Mouse (Mus musculus) cerebral cortex, adult 2 months (tissue): ENCODE results near the gene Slf2.

Experiments
- WGBS: fragments of 180-500 bp; shearing (Covaris S2); methylation state at CpG from one replicate; pipeline ENCODE4 v1.1.7; 2018; 5-methylcytosine and 5-hydroxymethylcytosine counted together

Gene Slf2

DNA sequence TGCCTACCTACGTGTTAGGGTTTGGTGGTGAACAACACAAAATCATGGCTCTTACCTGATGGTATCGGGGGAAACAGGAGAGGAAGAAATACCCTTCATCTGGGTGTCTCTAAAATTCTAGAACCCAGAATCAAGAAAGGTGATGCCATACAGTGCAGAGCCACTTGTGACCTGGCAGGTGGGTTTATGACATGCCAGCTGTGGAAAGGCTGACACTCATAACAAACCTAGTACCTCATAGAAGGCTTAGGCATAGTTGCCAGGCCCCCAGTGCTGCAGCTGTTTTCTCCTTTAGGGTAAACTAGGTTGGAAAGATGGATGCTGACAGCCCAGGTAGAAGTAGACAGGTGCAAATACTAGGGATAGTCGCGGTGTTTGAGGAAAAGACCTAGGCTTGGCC is 53.5 kb downstream of the Slf2 start:
- WGBS: 95% methylated on average over 4 of the region's 4 CpGs

DNA sequence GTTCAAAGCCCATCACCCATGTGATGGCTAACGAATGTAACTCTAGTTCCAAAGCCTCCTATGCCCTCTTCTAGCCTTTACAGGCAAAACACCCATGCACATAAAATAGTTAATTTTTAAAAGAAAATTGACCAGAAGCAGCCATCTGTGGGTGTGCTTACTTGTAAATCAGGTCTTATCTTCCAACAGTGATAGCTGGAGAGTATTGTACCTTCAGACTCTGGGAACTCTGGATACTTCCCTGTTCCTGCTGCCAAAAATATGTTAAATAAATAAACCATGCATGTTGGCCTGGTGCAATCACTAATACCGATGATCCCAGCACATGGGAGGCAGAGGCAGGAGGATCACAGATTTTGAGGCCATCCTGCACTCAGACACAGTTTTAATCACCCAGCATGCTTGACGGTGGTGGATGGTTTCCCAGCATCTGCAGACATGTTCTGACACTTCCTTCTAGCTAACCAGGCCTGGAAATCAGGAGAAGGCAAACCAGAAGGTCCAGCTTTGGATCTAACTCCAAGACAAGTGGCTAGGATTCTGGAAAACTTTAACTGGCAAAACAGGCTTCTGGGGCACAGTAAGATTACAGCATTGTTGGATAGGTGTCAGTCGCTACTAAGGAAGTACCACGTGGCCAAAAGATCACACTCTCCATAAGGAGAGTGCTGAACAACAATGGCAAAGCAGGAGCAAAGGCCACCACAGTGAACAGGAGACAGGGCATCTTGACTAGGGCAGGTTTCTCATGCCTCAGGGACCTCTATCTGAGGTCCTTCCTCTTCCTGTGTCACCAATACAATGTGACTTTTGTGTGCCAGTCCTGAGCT is 54.4 kb downstream of the Slf2 start:
- WGBS: 65% methylated on average over 5 of the region's 5 CpGs

DNA sequence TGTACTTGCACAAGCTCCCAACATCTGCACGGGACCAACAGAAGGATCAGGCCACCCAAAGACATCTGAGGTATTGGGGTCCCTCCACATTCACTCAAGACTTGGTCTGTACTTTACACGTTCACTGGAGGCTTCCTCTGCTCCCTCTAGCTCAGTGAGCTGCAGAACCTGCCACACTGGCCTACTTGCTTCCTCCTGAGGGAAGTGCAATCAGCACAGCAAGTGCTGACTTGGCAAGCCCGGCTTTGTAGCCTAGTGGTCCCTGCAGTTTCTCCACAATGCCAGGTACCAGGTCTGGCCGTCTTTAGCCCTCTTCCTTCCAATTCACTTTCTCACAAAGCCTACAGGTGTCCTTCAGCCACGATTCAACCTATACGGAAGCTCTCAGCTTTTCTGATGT is 56.1 kb downstream of the Slf2 start:
- 64% methylated on average over 6 of the region's 6 CpGs for WGBS

DNA sequence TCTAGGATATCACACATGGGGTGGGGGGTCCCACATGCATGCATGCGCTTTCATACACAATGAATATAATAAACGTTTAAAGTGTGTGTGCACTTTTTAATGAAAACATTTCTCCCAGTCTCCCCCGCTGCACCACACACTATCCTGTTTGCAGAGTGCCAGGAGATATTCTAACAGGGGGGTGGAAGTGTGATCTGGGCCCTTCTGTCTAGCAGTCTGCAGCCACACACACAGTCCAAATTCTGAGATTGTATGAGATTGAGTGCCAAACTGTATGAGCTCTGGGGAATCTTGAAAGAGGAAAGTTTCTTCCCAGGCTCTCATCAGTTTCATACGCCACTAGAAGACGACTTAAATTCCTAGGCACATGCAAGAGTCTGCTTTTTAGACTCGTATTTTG is 56.9 kb downstream of the Slf2 start:
- WGBS: 43% methylated on average over 6 of the region's 6 CpGs

DNA sequence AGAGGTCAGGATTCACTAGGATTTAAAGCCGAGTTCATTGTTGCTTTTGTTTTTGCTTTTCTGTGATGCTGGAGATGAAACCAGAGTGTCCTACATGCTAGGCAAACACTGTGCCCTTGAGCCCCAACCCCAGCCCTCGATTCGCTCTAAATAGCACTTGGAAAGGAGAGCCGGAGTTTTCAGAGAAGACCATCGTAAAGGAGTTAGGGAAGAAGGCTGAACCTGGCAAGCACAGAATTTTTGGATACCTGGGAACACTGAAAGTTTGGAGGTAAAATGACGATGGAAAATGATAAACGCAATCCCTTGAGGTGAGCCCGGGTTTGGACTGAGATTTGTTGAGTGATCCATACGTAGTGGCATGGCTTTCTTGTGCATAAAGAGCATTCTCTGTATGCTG is 57.4 kb downstream of the Slf2 start:
- 31% methylated on average over 9 of the region's 9 CpGs for WGBS

DNA sequence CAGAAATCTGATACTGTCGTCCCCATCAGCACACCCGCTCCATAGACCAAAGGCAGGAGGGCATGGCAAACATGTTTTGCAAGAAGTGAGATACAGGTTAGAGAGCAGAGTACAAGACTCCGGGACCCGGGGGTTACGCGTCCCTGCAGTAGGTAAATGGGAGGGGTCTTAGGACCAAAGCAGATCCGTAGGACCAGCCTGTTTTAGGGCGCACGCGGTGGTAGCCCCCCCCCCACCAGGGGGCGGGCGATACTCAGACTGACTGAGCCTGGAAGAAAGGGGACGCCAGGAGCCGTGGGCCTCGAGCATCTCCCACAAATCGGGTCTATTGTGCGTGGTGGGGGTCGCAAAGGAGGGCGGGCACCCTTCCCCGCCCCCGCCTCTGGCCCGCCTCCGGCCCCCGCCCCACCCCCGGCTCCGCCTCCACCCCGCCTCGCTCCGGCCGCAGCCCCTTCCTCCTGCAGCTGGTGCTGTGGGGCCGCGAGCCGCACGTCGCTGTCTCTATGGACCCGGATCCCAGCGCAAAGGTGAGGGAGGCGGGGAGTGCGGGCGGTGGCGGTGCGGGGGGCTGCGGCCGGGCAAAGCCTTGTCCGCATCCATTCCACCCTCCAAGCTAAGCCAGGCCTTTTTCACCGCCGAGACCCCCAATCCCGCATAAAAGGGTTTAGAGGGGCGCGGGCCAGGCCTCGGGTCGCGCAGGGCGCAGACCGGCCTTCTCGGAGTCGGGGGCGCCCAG is 58.0 kb downstream of the Slf2 start, which contains the start of gene Sema4g:
TSS of gene Sema4g (plus strand) at position 271 of the 736 bp plus-strand sequence.
- under 1% methylated on average over 58 of the region's 58 CpGs for WGBS

DNA sequence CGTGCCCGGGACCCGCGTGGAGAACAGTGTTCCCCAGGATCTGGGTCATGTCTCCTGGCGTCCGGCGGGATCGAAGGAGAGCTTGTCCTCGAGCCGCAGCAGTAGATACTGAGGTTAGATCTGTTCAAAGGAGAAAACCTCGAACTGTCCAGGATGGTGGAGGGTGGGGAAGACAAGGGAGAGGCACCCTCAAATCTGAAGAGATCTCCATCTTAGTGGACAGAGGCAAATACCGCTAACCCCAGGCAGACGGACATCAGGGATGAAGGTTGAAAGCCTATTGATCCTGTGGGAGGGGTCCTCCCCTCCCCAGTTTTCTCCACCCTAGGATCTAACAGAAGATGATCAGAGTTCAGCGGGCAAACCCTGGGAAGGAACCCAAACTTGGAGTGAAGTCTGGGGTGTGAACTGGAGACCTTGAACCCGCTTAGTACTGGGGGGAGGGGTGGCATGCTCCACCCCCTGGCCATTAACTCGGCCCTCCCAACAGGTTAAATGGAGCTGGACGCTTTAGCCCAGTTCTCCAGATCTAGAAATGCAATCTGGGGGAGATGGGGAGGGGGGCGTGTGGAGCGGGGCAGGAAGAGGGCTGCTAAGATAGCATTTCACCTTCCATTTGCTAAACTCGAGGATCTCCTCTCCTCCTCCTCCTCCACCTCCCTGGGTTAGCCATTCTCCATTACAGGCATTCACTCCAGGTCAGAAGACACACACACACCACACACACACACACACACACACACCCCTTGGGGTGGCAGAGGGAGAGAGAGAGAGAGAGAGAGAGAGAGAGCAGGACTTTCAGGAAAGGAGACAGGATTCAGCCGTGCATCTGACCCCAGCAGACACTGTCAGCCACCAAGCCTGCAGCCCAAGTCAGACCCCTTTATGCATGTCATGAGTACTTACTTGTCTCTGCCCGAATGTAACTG is 58.9 kb downstream of the Slf2 start:
- 13% methylated on average over 22 of the region's 22 CpGs for whole genome bisulfite sequencing

DNA sequence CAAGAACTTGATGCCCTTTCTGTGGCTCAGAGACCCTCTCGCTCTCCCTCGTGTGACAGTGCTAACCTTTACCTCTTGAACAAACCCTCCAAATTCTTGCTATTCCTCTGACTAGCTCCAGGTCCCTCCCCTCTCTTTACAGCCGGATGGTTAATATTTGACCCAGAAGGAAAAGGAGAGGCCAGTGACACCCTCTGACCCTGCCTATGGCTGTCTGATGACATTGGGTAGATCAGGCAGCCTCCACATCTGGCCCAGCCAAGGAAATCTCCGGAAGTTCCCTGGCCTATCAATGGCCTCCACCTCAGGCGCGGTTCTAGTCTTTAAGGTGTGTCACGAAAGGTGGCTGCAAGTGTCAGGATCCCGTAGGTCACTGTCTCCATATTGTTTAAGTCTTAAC is 60.1 kb downstream of the Slf2 start:
- 92% methylated on average over 8 of the region's 8 CpGs for WGBS

DNA sequence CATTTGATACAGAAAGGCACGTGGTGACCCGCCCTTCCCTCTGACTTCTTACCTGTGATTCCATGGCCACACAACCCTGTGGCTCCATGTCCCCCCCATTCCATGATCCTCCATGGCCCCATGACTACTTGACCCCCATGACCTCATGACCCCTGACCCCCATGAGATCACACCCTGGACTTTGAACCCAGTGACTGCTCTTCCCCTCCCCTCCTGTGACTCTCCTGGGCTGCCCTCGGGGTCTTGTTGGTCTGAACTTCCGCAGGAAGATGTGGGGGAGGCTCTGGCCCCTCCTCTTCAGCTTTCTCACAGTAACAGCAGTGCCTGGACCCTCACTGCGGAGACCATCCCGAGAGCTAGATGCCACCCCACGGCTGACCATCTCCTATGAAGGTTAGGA is 61.3 kb downstream of the Slf2 start:
- WGBS: 72% methylated on average over 7 of the region's 7 CpGs

DNA sequence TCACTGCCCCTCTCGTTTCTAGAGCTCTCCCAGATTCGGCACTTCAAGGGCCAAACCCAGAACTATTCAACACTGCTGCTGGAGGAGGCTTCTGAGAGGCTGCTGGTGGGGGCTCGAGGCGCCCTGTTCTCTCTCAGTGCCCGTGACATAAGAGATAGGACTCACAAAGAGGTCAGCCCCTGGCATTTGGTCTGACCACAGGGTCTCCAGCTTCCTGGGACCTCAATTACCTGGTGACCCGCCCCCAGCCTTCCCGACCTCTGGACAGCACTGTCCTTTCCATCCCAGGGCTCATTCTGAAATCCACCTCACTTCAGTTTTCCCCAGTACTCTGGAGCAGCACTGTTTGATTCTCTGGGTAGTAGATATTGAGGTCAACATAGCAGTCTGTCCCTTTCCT is 61.8 kb downstream of the Slf2 start:
- WGBS: 73% methylated on average over 7 of the region's 7 CpGs

DNA sequence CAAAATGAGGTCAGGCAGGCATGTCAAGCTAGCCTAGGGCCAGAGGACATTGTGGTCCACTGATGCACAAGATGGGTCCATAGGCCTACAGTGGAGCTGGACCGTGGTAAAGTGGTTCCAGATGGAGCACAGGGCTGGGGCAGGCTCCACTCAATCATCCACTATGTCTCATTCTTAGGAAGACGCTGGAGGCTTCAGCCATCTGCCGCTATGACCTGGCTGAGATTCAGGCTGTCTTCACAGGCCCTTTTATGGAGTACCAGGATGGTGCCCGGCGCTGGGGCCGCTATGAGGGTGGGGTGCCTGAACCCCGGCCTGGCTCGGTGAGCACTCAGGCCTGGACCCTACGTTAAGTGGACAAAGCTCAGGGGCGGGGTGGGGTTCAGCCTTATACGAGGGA is 66.8 kb downstream of the Slf2 start:
- WGBS: 71% methylated on average over 11 of the region's 11 CpGs

DNA sequence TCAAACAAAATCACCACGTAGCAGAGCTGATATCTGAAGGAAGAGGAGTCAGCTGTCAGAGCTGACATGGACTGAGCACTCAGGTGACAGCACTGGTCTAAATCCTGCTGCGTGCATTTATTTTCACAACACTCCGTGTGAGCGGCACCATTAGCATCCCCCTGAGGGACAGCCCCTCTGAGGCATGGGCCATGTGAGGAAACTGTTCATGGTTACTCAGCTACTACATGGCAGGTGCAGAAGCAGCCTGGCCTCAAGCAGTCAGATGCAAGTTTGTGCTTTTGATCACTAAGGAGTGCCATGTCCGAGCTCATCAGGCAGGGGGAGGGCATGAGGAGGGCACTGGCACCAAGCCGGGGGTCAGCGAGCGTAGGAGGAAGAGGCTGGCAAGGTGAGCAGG is 68.7 kb downstream of the Slf2 start:
- WGBS: 85% methylated on average over 8 of the region's 8 CpGs

DNA sequence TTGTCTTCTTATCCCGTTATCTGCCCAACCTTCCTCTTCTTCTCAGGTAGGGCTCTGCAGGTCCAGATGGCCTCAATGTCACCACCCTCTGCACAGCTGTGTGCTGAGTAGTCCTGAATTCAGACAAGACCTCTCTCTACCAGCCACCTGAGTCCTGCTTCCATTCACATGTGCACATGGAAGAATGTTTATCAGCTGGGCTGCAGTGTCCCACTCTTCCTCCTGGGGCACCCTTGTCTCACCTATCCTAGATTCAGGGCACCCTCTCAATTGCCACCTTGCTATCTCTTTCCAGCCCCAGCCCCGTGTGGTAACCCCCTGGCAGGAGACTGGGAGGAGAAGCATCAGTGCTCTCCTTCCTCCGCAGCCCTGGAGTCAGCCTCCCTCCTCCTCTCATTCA is 71.3 kb downstream of the Slf2 start:
- WGBS: 54% methylated on average over 3 of the region's 3 CpGs

DNA sequence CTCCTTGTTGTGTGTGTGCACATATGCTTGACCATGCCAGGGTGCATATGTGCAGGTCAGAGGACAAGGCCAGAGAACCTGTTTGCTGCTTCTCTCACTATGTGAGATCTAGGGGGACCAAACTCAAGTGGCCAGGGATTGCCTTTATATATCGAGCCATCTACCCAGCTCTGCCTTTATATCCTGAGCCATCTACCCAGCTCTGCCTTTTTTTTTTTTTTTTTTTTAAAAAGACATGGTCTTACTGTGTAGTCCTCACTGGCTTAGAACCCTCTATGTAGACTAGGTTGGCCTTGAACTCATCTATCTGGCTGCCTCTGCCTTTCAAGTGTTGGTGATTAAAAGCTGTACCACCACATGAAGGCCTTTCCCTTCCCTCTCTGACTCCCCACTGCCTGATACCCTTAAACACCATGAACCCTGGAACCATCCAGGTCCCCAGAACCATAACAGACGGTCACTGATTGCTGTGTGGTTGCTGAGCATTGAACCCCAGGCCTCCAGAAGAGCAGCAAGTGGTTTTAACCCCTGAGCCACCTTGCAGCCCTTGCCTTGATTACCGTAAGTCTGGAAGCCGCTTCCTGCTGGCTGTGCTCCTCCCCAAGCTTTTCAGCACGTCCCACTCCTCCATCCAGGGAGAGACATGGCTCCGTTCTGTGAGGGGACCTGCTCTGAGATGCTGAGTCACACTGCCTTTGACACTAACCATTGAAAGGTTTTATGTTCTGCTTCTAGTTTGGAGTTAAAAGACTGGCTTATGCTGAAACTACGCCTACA is 73.0 kb downstream of the Slf2 start:
- 85% methylated on average over 7 of the region's 7 CpGs for WGBS

DNA sequence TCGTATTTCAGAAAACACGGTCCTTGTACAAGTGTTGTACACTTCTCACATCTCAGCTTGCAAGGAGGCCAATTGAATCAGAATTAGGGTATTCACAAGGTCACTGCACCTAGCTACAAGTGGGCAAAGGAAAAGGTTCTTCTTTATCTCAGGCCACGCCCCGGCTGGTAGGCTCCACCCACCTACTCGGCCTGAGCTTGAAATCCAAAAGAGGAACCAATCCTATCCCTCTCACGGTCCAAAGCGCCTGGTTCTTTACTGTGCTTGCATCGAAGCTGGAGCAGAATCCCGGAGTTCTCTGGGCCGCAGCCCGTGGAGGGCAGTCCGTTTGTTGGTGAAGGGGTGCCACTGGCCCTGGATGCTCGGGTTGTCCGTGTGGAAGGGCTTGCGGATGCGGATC is 74.5 kb downstream of the Slf2 start, which contains the start of gene Twnk:
TSS of gene Twnk (plus strand) at position 220 of the 400 bp plus-strand sequence.
- 8% methylated on average over 16 of the region's 16 CpGs for WGBS

DNA sequence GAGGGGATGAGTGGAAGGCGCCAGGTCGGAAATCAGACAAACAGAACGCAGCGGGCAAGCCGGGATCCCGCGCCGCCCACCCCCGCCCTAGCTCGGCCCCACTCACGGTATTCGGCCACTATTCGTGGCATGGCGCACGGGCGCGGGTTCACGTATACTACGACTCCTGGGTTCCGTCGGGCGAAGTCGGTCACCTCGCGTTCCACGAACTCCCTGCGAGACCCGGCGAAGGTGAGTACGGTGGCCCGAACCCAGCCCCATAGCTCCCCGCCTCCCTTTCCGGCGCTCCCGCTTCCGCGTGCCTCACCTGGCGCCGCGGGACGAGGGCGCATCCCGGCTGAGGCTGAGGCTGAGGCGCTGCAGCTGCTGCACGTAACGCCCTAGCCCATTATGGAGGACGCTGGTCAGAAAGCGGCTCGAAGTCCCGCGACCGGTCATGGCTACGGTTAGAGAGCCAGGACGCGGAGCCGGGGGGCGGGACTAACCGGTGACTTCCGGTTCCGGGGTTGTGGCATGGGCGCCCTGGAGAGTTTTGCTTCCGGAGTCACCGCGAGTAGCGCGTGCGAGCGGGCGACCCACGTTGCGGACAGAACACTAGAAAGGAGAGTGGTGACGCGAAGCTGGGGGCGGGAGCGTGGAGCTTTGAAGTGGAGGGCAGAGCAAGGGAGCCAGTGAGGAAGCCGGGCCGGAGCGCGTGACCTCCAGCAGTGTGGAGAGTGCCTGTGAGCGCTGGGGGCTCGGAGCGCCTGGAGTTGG is 75.2 kb downstream of the Slf2 start, which contains the start of gene Mrpl43:
TSS of gene Mrpl43 (minus strand) at position 486 of the 756 bp plus-strand sequence.
- WGBS: under 1% methylated on average over 82 of the region's 82 CpGs

DNA sequence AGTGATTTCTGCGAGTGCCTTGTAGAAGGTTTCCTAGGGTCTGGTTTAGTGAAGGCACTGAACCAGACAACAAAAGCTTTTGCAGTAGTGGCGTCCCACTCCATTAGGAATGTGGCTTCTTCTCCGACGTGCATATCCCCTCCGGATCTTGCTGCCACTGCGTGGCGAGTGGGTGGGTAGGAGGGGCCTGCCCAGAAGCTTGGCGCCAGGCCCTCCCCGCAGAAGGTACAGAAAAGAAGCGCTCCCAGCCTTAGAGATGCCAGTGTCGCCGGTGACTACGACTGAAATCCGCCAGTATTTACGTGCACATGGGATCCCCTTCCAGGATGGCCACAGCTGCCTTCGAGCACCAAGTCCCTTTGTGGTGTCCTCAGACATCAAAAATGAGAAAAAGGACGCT is 76.1 kb downstream of the Slf2 start:
- 19% methylated on average over 17 of the region's 17 CpGs for WGBS

DNA sequence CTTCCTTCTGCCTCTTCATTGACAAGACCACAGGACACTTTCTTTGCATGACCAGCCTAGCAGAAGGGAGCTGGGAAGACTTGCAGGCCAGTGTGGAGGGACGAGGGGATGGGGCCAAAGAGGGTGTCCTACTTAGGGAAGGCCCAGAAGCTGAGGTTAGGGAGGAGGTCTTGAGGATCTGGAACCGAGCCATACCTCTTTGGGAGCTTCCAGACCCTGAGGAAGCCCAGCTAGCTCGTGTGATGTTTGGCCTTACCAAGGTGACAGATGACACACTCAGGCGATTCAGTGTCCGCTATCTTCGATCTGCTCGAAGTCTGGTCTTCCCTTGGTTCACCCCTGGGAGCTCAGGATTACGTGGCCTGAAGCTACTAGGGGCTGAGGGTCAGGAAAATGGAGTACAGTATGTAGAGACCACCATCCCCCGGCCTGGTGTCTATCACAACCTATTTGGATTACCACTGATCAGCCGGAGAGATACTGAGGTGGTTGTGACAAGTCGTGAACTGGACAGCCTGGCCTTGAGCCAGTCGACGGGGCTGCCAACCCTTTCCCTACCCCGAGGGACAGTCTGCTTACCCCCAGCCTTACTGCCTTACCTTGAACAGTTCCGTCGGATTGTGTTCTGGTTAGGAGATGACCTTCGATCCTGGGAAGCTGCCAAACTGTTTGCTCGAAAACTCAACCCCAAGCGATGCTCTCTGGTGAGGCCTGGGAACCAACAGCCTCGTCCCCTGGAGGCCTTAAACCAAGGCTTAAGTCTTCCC is 76.7 kb downstream of the Slf2 start:
- 88% methylated on average over 20 of the region's 20 CpGs for WGBS

DNA sequence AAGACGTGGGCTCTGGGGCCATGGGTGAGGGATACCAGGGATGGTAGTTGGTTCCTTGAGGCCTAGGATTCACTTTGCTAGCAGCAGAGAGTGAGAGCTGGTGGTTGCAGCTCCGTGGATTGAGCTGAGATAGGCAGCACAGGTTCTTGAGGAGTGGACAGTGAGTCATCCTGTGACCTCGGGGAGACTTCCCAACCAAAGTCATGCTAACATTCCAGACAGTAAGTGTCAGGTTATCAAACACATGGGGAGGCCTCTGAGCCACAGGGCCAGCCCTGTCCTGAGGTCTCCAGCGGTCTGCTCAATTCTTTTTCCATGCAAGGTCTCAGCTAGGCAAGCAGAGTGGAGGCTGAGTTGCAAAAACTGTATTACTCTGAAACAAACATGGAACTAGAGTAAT is 79.7 kb downstream of the Slf2 start:
- WGBS: 91% methylated on average over 4 of the region's 4 CpGs

DNA sequence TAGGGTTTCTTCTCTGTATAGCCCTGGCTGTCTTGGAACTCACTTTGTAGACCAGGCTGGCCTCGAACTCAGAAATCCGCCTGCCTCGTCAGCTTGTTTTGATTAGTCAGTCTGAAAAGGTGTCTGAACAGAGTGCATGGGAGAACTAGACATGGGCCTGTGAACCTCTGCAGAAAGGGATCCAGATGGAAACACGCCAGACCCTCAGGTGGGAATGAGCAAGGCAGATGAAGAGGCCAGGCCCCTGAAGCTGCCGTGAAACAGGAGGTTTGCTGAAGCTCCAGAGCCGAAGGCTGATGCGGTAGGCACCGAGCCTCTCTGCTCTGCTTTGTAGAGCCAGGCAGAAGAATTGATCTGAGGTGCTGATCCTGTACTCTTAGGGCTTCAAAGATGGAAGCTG is 81.3 kb downstream of the Slf2 start:
- WGBS: 75% methylated on average over 8 of the region's 8 CpGs
